Mouse (Mus musculus): Measurements from ENCODE around the gene Rac1.
"Not testable (repeated sequence)": the region's sequence is repeated elsewhere in the genome, so short reads cannot be mapped to it uniquely, and the experiment has no call there.

Rac1 gene

GRCm38 (mm10) chr5:143525454-143526225 is 2.2 kb downstream of the Rac1 start:
- DNase-seq (ENCODE audit: low spot score in 2 of 2) = no peak

DNA sequence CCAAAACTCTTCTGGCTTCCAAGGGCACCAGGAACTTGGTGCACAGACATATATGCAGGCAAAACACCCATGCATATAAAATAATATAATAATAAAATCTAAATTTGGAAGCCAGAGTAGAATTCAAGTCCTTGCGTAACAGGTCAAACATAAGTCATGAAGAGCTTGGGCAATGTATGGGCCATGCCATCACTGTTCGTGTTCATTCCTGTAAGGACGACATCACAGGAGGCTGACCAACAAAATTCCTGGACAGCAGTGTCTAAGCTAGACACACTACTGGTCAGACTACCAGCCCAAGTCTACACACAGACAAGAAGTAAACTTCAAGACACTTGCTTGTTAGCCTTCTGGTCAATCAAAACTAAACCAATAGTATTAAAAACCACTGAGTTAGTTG is 5.0 kb downstream of the Rac1 start:
- no peak for DNase-seq (ENCODE audit: low spot score in 2 of 2)

- no peak for DNase-seq (ENCODE audit: low spot score in 2 of 2)
Measured at GRCm38 (mm10) chr5:143520415-143520814, 7.4 kb downstream of the Rac1 start.

- no peak for DNase-seq (ENCODE audit: low spot score in 2 of 2)
Measured at GRCm38 (mm10) chr5:143518045-143518591, 9.7 kb downstream of the Rac1 start.

DNA sequence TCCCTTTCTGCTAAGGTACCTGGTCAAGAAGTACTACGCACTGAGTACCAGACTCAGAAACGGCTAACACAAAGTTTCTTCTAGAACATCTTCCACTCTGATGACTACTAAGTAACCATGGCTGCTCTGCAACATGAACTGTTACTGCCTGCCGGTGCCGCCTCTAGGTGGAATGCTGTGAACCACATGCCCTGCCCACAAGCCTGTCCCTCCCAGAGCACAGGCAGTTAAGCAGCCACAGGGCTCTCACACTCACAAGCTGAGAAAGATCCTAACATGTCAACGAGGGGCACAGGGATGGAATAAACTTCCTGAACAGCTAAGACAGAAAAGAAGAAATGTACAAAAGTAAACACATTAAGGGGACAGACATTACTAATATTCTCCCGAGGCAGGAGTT is 10.4 kb downstream of the Rac1 start:
- DNase-seq (ENCODE audit: low spot score in 2 of 2) = no peak

DNA sequence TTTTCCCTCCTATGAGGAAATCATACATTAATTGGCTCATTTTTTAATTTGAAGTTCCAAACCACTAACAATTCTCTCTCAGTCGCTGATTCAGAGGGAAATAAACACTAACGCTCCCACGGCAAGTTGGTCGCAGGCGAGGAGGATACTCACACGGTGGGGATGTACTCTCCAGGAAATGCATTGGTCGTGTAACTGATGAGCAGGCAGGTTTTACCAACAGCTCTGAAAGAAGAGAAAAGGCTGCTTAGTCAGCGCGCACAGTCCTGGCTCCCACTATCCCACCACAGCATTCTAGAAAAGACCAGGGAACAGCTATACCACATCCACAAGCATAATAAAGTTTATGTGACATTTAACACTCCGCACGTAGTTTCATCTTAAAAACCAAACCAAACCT is 10.8 kb downstream of the Rac1 start:
- DNase-seq (ENCODE audit: low spot score in 2 of 2) = no peak

GRCm38 (mm10) chr5:143514878-143515277 is 13.0 kb downstream of the Rac1 start:
- no peak for DNase-seq (ENCODE audit: low spot score in 2 of 2)

DNA sequence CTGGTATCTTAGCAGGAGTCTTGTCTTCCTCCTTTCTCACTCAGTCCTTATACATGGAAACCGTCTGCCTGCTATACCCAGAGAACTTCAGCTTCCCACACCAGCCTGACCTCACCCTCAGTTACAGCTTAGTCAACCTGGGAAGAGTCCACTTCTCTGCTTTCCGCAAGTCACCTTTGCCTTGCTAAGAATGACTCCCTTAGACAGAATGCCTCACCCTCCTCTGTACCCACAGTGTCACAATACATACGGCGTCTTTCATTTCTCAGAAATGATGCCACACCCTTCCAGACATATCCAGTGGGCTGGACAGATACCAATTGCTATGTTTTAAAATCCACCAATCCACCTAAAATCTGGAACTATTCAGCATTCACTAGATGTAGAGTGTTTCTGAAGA is 15.5 kb downstream of the Rac1 start:
- no peak for DNase-seq (ENCODE audit: low spot score in 2 of 2)

DNA sequence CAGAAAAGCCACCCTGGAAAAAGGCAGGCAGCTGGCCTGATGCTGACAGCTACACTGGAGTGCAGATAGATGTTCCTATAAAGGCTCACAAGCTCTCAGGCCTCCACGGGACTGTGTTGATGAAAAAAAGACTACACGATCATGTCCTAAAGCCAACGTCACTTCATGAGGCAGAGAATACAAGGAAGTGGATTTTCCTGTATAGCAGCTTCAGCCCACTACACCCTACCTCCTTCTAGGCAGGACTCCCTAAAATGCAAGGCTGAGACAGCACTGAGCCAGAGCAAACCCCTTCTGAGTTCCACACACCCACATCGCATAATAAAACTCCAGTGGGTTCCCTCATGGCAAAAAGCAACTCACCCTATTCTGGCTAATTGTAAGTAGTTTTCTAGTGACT is 16.3 kb downstream of the Rac1 start:
- DNase-seq (ENCODE audit: low spot score in 2 of 2) = no peak

GRCm38 (mm10) chr5:143509737-143510136 is 18.1 kb downstream of the Rac1 start:
- no peak for DNase-seq (ENCODE audit: low spot score in 2 of 2)

- DNase-seq (ENCODE audit: low spot score in 2 of 2) = no peak
Measured at GRCm38 (mm10) chr5:143509294-143509693, 18.5 kb downstream of the Rac1 start.

- DNase-seq (ENCODE audit: low spot score in 2 of 2) = no peak
Measured at GRCm38 (mm10) chr5:143505545-143505944, 22.3 kb downstream of the Rac1 start.

GRCm38 (mm10) chr5:143505056-143505455 is 22.8 kb downstream of the Rac1 start:
- DNase-seq (ENCODE audit: low spot score in 2 of 2) = no peak

GRCm38 (mm10) chr5:143504453-143504852 is 23.4 kb downstream of the Rac1 start:
- no peak for DNase-seq (ENCODE audit: low spot score in 2 of 2)

GRCm38 (mm10) chr5:143503740-143504139 is 24.1 kb downstream of the Rac1 start:
- no peak for DNase-seq (ENCODE audit: low spot score in 2 of 2)

DNA sequence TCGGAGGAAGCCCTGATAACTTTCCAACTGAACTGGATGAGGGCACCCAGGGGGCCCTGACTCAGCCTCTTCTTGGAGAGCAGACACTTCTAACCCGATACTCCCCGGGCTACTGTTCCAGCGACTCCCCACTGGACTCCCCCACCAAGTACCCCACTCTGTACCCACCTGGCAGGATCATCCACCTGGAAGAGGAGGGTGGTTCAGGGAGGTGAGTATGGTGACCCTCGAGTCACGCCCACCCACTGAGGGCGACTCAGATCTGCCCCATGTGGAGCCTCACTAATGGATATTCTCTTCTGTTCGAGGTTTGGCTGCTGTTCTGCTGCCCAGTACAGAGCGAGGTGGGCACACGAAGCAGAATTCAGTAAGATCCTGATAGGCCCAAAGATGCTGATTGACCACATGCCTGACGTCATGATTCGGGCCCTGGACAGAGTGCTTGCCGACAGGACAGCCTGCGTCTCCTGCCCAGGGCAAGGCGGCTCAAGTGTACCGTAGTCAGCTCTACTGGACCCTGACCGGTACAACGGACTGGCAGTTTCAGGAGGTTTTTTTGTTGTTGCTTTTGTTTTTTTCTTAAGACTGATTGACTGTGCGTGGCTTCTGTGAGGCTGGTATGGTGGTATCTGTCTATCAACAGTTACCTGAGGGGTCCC is 24.8 kb downstream of the Rac1 start:
- DNase-seq (ENCODE audit: low spot score in 2 of 2) = no peak

DNA sequence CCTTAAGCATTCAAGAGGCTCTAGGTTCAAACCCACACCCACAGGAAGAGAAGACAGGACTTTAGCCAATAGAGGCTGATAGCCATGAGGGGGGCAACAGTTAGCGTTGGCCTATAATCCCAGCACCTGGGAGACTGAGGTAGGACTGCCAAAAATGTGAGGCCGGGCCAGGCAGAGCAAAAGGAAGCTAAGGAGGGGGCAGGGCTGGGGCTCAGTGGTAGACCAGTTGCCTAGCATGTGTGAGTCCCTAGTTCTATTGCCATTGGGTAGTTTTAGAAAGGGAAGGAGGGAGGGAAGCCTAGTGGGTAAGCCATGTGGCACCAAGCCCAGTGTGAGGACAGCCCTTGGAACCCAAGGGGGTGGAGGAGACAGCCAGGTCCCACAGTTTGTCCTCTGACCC is 26.2 kb downstream of the Rac1 start:
- no peak for DNase-seq (ENCODE audit: low spot score in 2 of 2)

GRCm38 (mm10) chr5:143501140-143501539 is 26.7 kb downstream of the Rac1 start:
- no peak for DNase-seq (ENCODE audit: low spot score in 2 of 2)

DNA sequence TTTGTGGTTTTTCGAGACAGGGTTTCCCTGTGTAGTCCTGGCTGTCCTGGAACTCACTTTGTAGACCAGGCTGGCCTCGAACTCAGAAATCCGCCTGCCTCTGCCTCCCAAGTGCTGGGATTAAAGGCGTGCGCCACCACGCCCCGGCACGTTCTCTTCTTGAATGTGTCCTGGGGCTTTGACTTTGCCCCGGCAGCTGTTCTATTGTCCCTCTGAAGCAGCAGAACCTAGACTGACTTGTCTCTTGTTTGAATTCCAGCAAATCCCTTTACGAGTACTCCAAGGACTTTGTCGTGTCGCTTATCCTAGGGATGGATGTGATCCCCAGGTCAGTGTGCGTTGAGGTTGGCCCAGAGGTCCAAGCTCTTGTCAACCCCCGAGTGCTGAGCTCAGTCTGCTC is 27.1 kb downstream of the Rac1 start:
- not testable (repeated sequence) for DNase-seq (ENCODE audit: low spot score in 2 of 2)

DNA sequence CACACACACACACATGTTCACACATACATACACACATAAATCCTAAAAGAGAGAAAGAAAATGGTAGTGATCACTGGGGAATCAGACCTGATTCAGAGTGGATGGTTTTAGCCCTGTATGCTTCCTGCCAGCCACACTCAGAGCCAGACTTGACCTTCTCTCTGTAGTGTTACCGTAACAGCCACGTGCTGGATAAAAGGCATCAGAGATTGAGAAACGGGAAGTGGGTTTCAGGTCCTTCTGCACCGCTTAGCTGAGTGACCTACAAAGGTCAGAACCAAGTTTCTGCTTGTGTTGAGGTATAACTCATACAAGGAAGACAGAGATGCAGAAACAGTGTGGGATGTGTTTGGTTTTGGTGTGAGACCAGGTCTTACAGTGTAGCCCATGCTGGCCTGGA is 28.1 kb downstream of the Rac1 start:
- no peak for DNase-seq (ENCODE audit: low spot score in 2 of 2)

GRCm38 (mm10) chr5:143499197-143499596 is 28.6 kb downstream of the Rac1 start:
- no peak for DNase-seq (ENCODE audit: low spot score in 2 of 2)

- DNase-seq (ENCODE audit: low spot score in 2 of 2) = no peak
Measured at GRCm38 (mm10) chr5:143497451-143497850, 30.4 kb downstream of the Rac1 start.

- no peak for DNase-seq (ENCODE audit: low spot score in 2 of 2)
Measured at GRCm38 (mm10) chr5:143495708-143496107, 32.1 kb downstream of the Rac1 start.

All from cerebellum, postnatal 4 days (tissue).